Mouse (Mus musculus) mouse trophoblast stem cell (cell line): ENCODE results near the gene Ttbk1.

ENCODE experiments used
- in situ Hi-C, 2 experiments: fragments of 300-500 bp; cut with MseI, MboI; formaldehyde crosslinking; loops; 2 replicates in 1 of 2; 3 replicates in 1 of 2; pipeline ENCODE4 v1.15.1; 2025

Gene Ttbk1

GRCm38 (mm10) chr17:46419717-46420116, 67.8 kb downstream of the Ttbk1 start:
- in situ Hi-C loops, result no loop called here

GRCm38 (mm10) chr17:46418628-46419027, 68.8 kb downstream of the Ttbk1 start:
- in situ Hi-C loops, result no loop called here

- in situ Hi-C loops, result no loop called here
Observed at GRCm38 (mm10) chr17:46408478-46408877, 79.0 kb downstream of the Ttbk1 start.

DNA sequence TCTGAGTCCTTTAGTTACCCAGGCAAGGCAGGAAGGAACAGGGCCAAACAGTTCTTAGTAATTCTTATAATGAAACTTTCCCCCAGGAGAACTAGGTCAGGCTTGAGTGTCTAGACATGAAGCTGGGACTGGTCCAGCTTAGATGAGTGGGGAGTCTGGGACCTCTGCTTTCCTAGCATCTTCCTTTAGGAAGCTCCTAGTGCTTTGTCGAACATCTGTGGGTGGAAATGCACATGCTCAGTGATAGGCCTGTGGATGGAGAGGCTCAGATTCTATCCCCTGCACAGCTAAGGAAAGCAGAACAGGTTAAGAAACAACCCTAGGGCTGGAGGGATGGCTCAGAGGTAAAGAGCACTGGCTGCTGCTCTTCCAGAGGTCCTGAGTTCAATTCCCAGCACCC, 92.8 kb downstream of the Ttbk1 start:
- in situ Hi-C loops, result no loop called here

DNA sequence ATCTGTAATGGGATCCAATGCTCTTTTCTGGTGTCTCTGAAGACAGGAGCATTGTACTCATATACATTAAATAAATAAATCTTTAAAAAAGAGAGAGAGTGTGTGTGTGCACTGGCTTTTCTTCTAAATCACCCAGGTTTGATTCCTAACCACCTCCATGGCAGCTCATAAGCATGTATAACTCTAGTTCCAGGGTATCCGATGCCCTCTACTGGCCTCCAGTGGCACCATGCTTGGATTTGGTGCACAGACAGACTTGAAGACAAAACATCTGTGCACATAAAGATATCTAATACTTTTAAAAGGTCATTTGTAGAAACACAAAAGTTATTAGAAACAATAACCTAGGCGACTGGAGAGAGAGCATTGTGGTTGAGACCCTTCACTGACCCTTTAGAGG, 94.5 kb downstream of the Ttbk1 start:
- in situ Hi-C loops, result no loop called here
